Mouse (Mus musculus) left cerebral cortex, adult 18-20 months (tissue): ENCODE data around the gene Foxo4. TPM values are rescaled to one million over a fixed set of nuclear protein-coding genes. Genes with fewer than 3 reads are reported as not detected.

Experiments
- DNase-seq, 2 experiments: peaks; one replicate each; pipeline ENCODE4 v3.0.0; 2021 to 2022; ENCODE audit warnings: low spot score in 2 of 2, mixed read lengths in 1 of 2
- long read RNA-seq, 2 experiments: library from polyadenylated mRNA; stranded (forward); transcript quantifications; one replicate each; pipeline ENCODE4 v2.0.0; 2021
- total RNA-seq, 2 experiments: library from RNA; stranded (reverse); gene quantifications; 2 replicates each; pipeline ENCODE4 v1.2.3; 2021

The Foxo4 gene
- total RNA-seq: 10 to 100 TPM; 16.1 to 19.1 TPM
- long read RNA-seq, experiment 1, partial matches to known transcripts: 1 of 1 reads
- long read RNA-seq, experiment 1, other reads (novel, unspliced or antisense): 0 of 1 reads
- long read RNA-seq, experiment 2: 0 reads

- peak; percentile 72 to 85 for DNase-seq
These were observed at the start of gene Foxo4 for GRCm38 (mm10) chrX:101253952-101254729. Gene Foxo4, plus strand, starts transcription at chrX:101254528.

- DNase-seq: peak; percentile 77 to 84
These were observed 32.2 kb upstream of the Foxo4 start, which contains the start of gene Snx12 for GRCm38 (mm10) chrX:101221834-101222795. Gene Snx12, minus strand, starts transcription at chrX:101222563.

- no peak for DNase-seq
These were observed 31.5 kb upstream of the Foxo4 start for GRCm38 (mm10) chrX:101222796-101223162.

- DNase-seq: no peak
These were observed 9.3 kb upstream of the Foxo4 start for GRCm38 (mm10) chrX:101245011-101245410.

GRCm38 (mm10) chrX:101254740-101255139 is 412 bp downstream of the Foxo4 start:
- DNase-seq: no peak

- DNase-seq: no peak
These were observed 2.3 kb downstream of the Foxo4 start for GRCm38 (mm10) chrX:101256603-101257002.

GRCm38 (mm10) chrX:101260441-101261325 is 6.4 kb downstream of the Foxo4 start:
- DNase-seq: no peak

GRCm38 (mm10) chrX:101263892-101264291 is 9.6 kb downstream of the Foxo4 start, which contains the start of gene Gm614:
Gene Gm614, minus strand, starts transcription at chrX:101263992.
- no peak for DNase-seq

- DNase-seq: no peak
These were observed 12.3 kb downstream of the Foxo4 start for GRCm38 (mm10) chrX:101266631-101267030.

GRCm38 (mm10) chrX:101268025-101268754 is 13.9 kb downstream of the Foxo4 start, which contains the start of gene Il2rg:
Gene Il2rg, minus strand, starts transcription at chrX:101268255.
- no peak for DNase-seq

- no peak for DNase-seq
These were observed 14.4 kb downstream of the Foxo4 start, which contains the start of gene Gm20489 for GRCm38 (mm10) chrX:101268755-101269124. Gene Gm20489, minus strand, starts transcription at chrX:101269023.

- DNase-seq: no peak
These were observed 19.1 kb downstream of the Foxo4 start for GRCm38 (mm10) chrX:101273410-101273809.

- DNase-seq: peak; percentile 68 to 83
These were observed 19.8 kb downstream of the Foxo4 start, which contains the start of gene Med12 for GRCm38 (mm10) chrX:101273875-101274738. Gene Med12, plus strand, starts transcription at chrX:101274030.

- no peak for DNase-seq
These were observed 28.5 kb downstream of the Foxo4 start for GRCm38 (mm10) chrX:101282813-101283212.

GRCm38 (mm10) chrX:101285534-101285933 is 31.2 kb downstream of the Foxo4 start:
- DNase-seq: peak; percentile 49 to 53

- DNase-seq: no peak
These were observed 31.8 kb downstream of the Foxo4 start for GRCm38 (mm10) chrX:101285953-101286670.

GRCm38 (mm10) chrX:101287543-101287942 is 33.2 kb downstream of the Foxo4 start:
- DNase-seq: no peak

GRCm38 (mm10) chrX:101288432-101288831 is 34.1 kb downstream of the Foxo4 start:
- DNase-seq: no peak
